Mouse (Mus musculus) megakaryocyte, embryonic 14.5 days (primary cell): ENCODE measurements around the gene Trim69.

Source experiments
- FLI1 ChIP-seq: IDR thresholded peaks from 2 replicates; pipeline ENCODE4 v1.6.1; 2012; ENCODE audit warnings: low read length, inconsistent platforms, mixed read lengths
- GATA1 ChIP-seq: IDR thresholded peaks from 3 replicates; pipeline ENCODE4 v1.6.1; 2012; ENCODE audit warnings: mixed read lengths, low read length, inconsistent platforms, borderline replicate concordance

- TF ChIP-seq GATA1 (no peak), FLI1 (no peak)
Observed at GRCm38 (mm10) chr2:122126765-122127347, 33.6 kb upstream of the Trim69 start.
